Mouse (Mus musculus): ENCODE results near the gene Iqcc. TPM values are rescaled to one million over a fixed set of nuclear protein-coding genes. Genes with fewer than 3 reads are reported as not detected.

Gene Iqcc
- total RNA-seq, 2 experiments from 2014 or later = 12.7 to 14.6 TPM

DNA sequence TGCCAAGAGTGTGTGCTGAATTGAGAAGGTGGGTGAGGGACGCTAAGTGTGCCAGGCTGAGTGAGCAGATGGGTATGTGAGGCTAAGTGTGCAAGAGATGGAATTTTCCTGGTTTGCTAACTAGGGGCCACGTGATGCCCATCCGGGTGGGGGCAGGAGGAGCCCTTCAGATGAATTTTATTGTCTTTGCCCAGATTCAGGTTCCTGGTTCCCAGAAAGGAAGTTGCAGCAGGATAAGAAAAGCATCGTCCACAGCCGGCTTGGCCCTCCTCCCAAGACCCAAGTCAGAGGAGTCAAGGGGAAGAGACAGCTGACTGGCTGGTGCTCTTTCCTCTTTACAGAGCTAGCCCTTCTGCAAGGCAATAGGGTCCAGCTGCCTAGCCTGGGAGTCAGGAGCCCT, 40.4 kb downstream of the Iqcc start, which contains the start of gene Fam167b:
Gene Fam167b, minus strand, starts transcription at position 84 of the 400 bp plus-strand sequence.
- DNase-seq = peak; percentile 8

DNA sequence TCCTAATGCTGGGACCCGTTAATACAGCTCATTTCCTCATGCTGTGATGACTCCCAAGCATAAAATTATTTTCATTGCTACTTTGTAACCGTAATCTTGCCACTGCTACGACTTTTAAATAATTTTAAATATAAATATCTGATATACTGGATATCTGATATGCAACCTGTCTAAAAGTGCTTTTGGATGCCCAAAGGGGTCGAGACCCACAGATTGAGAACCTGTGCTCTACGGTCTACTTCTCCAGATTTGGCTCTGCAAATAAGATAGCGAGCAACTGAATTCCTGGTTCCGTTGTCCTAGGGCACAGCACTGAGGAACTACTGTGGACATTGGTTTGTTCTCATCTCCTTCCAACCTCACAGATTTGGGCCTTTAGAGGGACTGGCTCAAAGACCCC, 41.2 kb downstream of the Iqcc start:
- DNase-seq = no peak

DNA sequence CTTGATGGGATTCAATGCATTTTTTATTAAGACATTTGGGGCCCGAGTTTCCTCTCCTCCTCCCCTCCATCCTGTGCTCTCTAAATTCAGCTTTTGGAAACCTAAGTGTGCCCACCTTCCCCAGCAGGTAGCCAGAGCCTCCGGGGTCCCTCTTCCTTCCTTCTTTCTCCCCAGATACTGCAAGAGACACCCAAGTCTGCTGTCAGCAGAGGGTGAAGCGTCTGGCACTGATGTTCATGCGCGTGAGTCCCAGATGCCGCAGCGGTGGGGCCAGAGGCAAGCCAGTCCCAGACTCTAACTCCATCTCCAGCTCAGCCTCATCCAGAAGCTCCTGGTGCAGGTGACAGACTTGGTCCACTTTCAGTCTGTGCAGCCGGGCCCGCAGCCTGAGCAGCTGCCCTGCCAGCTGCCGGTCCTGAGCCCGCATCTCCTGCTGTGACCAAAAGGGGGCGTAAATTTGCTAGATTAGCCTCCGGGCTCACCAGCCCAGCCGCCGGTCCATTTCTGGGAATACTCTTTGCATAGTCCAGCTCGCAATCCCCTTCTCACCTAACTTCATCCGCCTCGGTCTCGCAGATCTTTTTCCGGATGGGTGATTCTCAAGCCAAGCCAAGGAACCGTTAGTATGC, 41.9 kb downstream of the Iqcc start:
- peak; percentile 73 for DNase-seq

DNA sequence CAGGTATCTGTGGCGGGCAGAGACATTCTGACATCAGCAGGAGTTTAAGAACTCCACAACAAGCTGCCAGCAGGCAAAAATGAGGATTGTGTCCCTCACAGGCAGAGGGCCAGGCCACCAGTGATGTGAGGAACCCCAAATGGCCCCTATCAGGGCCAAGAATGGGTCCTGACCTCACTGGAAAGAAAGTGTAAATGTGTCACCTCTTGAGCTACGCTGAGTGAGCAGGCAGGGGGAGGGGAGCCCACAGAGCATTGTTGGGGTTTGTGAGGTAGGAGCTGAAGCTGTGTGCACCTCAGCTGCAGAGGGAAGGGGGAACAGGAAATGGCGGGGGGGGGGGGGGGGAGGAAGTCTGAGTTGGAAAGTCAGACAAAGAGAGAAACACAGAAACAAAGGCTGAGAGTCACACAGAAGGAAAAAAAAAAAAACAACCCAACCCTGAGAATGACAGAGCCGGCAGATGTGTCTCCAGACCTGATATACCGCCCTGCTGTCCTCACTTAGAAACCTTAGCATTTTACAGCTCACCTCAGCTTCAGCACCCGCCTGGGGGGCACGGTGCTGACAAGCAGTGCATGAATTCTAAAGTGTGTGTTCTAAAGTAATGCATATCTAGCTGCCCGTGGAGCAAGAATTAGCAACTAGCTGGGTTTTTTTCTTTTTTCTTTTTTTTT, 43.6 kb downstream of the Iqcc start:
- DNase-seq = no peak

DNA sequence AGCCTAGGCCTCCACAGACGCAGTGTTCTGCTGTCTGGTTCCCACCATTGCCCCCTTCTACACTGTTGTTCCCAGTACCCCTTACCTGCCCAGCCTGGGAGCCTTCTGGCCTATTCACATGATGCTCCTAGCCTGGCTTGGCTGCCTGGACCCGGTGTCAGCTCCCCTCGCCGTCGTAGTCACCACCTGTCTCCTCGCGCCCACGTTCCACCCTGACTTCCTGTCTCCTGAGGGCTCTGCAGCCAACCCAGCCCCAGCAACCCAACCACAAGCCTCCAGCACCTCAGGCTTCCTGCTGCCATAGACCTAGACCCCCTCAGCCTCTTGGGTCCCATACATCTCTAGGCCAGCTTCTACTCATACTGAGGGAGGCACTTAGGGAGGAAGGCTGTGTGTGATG, 45.5 kb downstream of the Iqcc start, which contains the start of gene Lck:
Gene Lck, minus strand, starts transcription at position 212 of the 400 bp plus-strand sequence.
- no peak for DNase-seq

DNA sequence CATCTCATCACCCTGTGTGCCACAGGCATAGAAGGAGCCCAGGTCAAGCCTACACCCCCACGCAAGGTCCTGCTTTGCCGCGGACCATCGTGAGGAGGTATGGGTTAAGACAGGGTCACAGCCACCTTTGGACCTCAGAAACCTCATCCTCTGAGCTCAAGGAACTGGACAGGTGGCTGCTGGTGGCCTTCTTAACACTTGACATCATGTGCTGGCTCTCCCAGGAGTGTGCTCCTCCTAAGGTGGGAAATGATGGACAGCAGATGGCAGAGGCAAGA, 45.9 kb downstream of the Iqcc start:
- DNase-seq = no peak

DNA sequence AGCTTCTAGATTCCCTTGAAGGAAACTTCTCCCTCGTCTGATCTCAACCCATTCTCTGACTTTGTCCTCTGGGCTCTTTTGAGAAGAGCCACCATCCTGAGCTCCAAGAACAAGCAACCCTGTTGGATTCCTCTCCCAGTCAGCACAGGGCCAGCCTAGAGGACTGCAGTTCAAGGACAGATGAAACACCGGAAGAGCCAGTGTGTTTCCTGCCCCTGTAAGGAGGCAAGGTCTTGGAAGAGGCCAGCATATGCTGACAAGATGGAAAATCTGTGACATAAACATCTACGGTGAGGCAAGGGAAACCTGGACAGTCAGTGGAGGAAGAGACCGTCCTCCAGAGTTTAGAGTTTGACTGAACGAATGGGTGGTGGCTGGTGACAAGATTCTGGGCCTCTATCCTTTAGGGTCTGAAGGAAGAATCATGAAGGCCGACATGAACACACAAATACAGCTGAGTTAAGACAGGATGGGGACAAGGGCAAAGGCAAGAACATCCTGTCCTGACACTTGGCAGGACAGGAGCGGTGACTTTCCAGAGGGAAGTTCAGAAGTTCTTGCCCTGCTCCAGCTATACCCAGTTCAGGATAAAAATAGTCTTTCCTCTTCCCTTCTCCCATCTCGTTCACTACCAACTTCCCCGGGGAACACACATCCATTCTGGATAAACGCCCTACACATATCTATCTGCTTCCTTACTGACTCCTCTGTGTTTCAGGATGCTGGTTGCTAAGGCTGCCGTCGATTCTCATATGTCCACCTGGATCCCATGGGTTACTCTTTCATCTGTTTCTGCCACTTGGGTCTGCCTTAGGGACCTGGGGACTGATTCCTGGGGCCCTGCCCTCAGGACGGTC, 46.4 kb downstream of the Iqcc start:
- DNase-seq = no peak

DNA sequence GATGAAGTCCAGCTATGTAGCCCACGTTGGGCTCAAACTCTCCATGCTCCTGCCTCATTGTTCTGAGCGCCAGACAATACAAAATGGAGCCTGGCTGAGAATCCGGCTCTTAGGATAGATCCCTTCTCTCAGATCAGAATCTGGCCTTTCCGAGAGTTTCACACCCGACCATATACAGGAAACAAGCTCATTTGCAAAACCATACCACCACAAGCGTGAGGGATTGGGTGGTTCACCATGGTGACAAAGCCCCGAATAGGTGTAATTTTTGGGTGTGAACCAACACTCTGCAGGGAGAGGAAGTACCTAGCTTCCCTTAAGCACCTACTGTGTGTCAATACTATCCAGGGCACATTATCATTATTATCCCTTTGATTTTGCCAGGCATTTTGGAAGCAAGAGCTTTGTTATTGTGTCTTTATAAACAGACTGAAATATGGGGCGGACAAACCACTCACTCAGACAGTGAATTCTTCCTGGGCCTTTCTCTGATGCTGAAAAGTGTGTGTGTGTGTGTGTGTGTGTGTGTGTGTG, 47.3 kb downstream of the Iqcc start:
- no peak for DNase-seq

DNA sequence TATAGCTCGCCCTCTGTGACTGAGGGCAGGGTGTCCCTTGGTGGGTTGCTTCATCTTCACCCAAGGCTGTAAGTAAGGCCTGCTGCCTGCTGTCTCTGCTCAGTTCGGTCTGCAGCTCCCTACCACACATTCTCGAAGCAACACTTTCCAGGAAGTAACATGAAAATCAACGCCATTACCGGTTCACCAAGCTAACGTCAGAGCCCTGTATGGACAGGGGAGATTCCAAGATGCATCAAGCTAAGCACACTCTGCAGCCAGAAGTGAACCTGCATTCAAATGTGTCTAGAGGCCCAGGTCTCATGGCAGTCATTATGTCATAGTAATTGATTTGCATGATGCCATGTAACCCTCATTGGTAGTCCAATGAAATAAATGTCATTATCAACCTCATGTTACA, 48.9 kb downstream of the Iqcc start:
- DNase-seq = no peak

DNA sequence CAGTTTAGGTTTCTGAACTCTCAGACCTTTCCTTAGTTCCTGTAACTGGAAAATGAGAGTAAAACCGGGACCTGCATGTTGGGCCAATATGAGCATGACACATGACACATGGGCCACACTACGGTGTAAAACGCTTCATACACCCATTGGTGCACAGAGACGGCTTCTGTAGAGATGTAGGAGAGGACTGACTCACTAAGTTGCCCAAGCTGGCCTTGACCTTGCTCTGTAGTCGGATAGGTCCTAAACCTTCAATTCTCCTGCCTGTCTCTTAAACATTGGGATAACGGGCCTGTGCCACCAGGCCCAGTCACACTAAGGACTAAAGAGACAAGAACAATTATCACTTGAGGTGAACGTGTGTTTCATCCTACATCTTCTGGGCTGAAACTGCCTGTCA, 50.5 kb downstream of the Iqcc start:
- no peak for DNase-seq

DNA sequence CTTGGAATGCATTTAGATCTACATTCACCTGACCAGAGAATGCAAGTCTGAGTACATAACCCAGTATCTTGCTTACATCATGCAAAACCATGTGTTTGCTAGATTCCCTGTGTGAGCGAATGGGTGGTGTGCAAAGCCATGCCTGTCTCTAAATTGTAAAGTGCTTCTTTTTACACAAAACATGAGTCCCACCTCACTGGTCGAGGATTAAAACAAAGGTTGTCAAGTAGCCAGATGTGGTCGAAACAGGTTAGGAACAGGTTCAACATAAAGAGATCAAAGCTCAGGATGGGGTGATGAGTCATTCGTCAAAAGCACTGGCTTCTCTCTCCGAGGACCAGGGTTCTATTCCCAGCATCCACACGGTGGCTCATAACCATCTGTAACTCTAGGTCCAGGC, 53.8 kb downstream of the Iqcc start:
- DNase-seq = no peak

Other genes starting within 250 kb of the Iqcc start
- 1 to 10 TPM; 2.9 to 4.7 TPM for gene Zbtb8a, start 241.0 kb downstream of the Iqcc start, total RNA-seq (2021)
- not detected for gene Zbtb8b, start 178.2 kb downstream of the Iqcc start, total RNA-seq (2021)
- gene Bsdc1, start 157.5 kb downstream of the Iqcc start, total RNA-seq (2021) = 10 to 100 TPM; 24.7 to 32.4 TPM
- not detected for gene Tssk3, start 128.1 kb downstream of the Iqcc start, total RNA-seq (2021)
- not detected for gene Fam229a, start 127.9 kb downstream of the Iqcc start, total RNA-seq (2021)
- 10 to 100 TPM; 24.4 to 31.8 TPM for gene Marcksl1, start 105.5 kb downstream of the Iqcc start, total RNA-seq (2021)
- gene Hdac1, start 76.4 kb downstream of the Iqcc start, total RNA-seq (2021) = 10 to 100 TPM; 23.9 to 29.8 TPM
- under 1 TPM in 1 of 2 experiments, not detected in 1; 0.59 TPM for gene Lck, start 45.5 kb downstream of the Iqcc start, total RNA-seq (2021)
- 1 to 10 TPM in 1 of 2 experiments, under 1 TPM in 1; 0.80 to 1.3 TPM for gene Fam167b, start 40.5 kb downstream of the Iqcc start, total RNA-seq (2021)
- gene Eif3i, start 18.5 kb downstream of the Iqcc start, total RNA-seq (2021) = 100 to 1,000 TPM; 149 to 151 TPM
- gene Tmem234, start 18.4 kb downstream of the Iqcc start, total RNA-seq (2021) = 10 to 100 TPM; 42.3 to 47.0 TPM
- gene Dcdc2b, start 4.8 kb downstream of the Iqcc start, total RNA-seq (2021) = 1 to 10 TPM in 1 of 2 experiments, under 1 TPM in 1; 0.61 to 2.6 TPM
- gene Ccdc28b, start 4.8 kb upstream of the Iqcc start, total RNA-seq (2021) = 10 to 100 TPM; 59.5 to 60.6 TPM
- gene Txlna, start 22.0 kb upstream of the Iqcc start, total RNA-seq (2021) = 10 to 100 TPM; 31.6 to 37.5 TPM
- 10 to 100 TPM; 56.4 to 63.3 TPM for gene Kpna6, start 53.7 kb upstream of the Iqcc start, total RNA-seq (2021)
- gene Tmem39b, start 77.7 kb upstream of the Iqcc start, total RNA-seq (2021) = 1 to 10 TPM; 3.7 to 6.7 TPM
- gene Khdrbs1, start 123.2 kb upstream of the Iqcc start, total RNA-seq (2021) = 10 to 100 TPM; 47.0 to 58.8 TPM
- 100 to 1,000 TPM; 572 to 625 TPM for gene Ptp4a2, start 192.1 kb upstream of the Iqcc start, total RNA-seq (2021)